Mouse (Mus musculus) intestine, embryonic 16.5 days (tissue): Measurements from ENCODE around the gene Ell. TPM values are rescaled to one million over a fixed set of nuclear protein-coding genes. Genes with fewer than 3 reads are reported as not detected.
A peak's percentile ranks its signal among the peaks of the same experiment; 100 is the strongest.

Experiments
- ATAC-seq: fragments of 200-750 bp; cut with Nextera tagmentation; 2 replicates; pipeline ENCODE4 v1.8.0; 2017; ENCODE audit warnings: moderate TSS enrichment, moderate library complexity
- H3K27ac ChIP-seq: fragments of 300-500 bp; sonication (generic); 2 replicates; pipeline ENCODE4 v1.5.1; 2014; ENCODE audit warnings: mild to moderate bottlenecking, low read length
- H3K27me3 ChIP-seq: fragments of 300-500 bp; sonication (generic); replicated peaks from 2 replicates; pipeline ENCODE4 v1.6.1; 2014; ENCODE audit warnings: low read length, control low read depth, mixed read lengths; ENCODE audit not compliant: control insufficient read depth, insufficient read depth
- H3K36me3 ChIP-seq: fragments of 300-500 bp; sonication (generic); 2 replicates; pipeline ENCODE4 v1.6.1; 2014; ENCODE audit warnings: low read length, control low read depth; ENCODE audit not compliant: control insufficient read depth, insufficient read depth
- H3K4me1 ChIP-seq: fragments of 300-500 bp; sonication (generic); 2 replicates; pipeline ENCODE4 v1.6.1; 2014; ENCODE audit warnings: low read length, control low read depth, mixed read lengths; ENCODE audit not compliant: control insufficient read depth, insufficient read depth
- H3K4me2 ChIP-seq: fragments of 300-500 bp; sonication (generic); 2 replicates; pipeline ENCODE4 v1.6.1; 2014; ENCODE audit warnings: low read depth, low read length, control low read depth
- H3K4me3 ChIP-seq: fragments of 300-500 bp; sonication (generic); 2 replicates; pipeline ENCODE4 v1.5.1; 2014; ENCODE audit warnings: mild to moderate bottlenecking, low read length
- H3K9ac ChIP-seq: fragments of 300-500 bp; sonication (generic); 2 replicates; pipeline ENCODE4 v1.6.1; 2014; ENCODE audit warnings: low read depth, low read length
- H3K9me3 ChIP-seq: fragments of 300-500 bp; sonication (generic); 2 replicates; pipeline ENCODE4 v1.6.1; 2016; ENCODE audit warnings: low read length, control low read depth; ENCODE audit not compliant: control insufficient read depth
- WGBS: fragments of 180-500 bp; shearing (Covaris S2); extraction: QIAGEN DNeasy Blood & Tissue Kit; methylation state at CpG from one replicate; pipeline ENCODE4 v1.1.7; 2014; 5-methylcytosine and 5-hydroxymethylcytosine counted together
- polyA plus RNA-seq: library from polyadenylated mRNA; unstranded; fragments of >200 nt; fragmentation: Nextera tagmentation; extraction: Ambion mirVana; gene quantifications from 2 replicates; pipeline ENCODE4 v1.2.1, GENCODE M21; 2015

Gene Ell
- polyA plus RNA-seq, 1 experiment from 2014 or later: 16.6 TPM

- no peaks in the 10 kb centered on the region for H3K27me3 ChIP-seq
- no peak overlapping the region for H3K4me3 ChIP-seq
- H3K9ac ChIP-seq: no peak overlapping the region
- peak; percentile 23; the same call in 1 of the 2 replicates for ATAC-seq
- H3K27ac ChIP-seq: 0 out of 2 replicates have a peak overlapping the region, but pooled peaks have one; percentile 10
- H3K36me3 ChIP-seq: no peaks in the 10 kb centered on the region
- no peaks in the 10 kb centered on the region for H3K9me3 ChIP-seq
- 73% methylated on average over 4 of the region's 4 CpGs for WGBS
- peaks cover 26% of the 10 kb centered on the region for H3K4me1 ChIP-seq
- H3K4me2 ChIP-seq: no peak overlapping the region
Observed at GRCm38 (mm10) chr8:70555079-70555747, 16.0 kb downstream of the Ell start.

GRCm38 (mm10) chr8:70558334-70558733 is 19.1 kb downstream of the Ell start:
- WGBS: 65% methylated on average over 4 of the region's 4 CpGs
- Histone ChIP-seq H3K36me3 (no peaks in the 10 kb centered on the region), H3K27me3 (no peaks in the 10 kb centered on the region), H3K27ac (no peak overlapping the region), H3K4me1 (peaks cover 36% of the 10 kb centered on the region), H3K4me3 (no peak overlapping the region), H3K9me3 (no peaks in the 10 kb centered on the region), H3K9ac (no peak overlapping the region), H3K4me2 (no peak overlapping the region)
- no peak for ATAC-seq

GRCm38 (mm10) chr8:70558983-70559382 is 19.7 kb downstream of the Ell start:
- H3K4me3 ChIP-seq: no peak overlapping the region
- peaks cover 29% of the 10 kb centered on the region for H3K4me1 ChIP-seq
- 76% methylated on average over 3 of the region's 3 CpGs for WGBS
- ATAC-seq: no peak
- H3K9me3 ChIP-seq: no peaks in the 10 kb centered on the region
- H3K27me3 ChIP-seq: no peaks in the 10 kb centered on the region
- no peak overlapping the region for H3K9ac ChIP-seq
- H3K27ac ChIP-seq: no peak overlapping the region
- no peak overlapping the region for H3K4me2 ChIP-seq
- H3K36me3 ChIP-seq: no peaks in the 10 kb centered on the region

- Histone ChIP-seq H3K9ac (no peak overlapping the region), H3K9me3 (no peaks in the 10 kb centered on the region), H3K4me1 (peaks cover 26% of the 10 kb centered on the region), H3K4me3 (no peak overlapping the region), H3K27me3 (no peaks in the 10 kb centered on the region), H3K36me3 (no peaks in the 10 kb centered on the region), H3K27ac (no peak overlapping the region), H3K4me2 (no peak overlapping the region)
- ATAC-seq: peak; percentile 17; the same call in 1 of the 2 replicates
- WGBS: 85% methylated on average over 2 of the region's 2 CpGs
Observed at GRCm38 (mm10) chr8:70560096-70560495, 20.8 kb downstream of the Ell start.

- H3K4me3 ChIP-seq: no peak overlapping the region
- peaks cover 28% of the 10 kb centered on the region for H3K4me1 ChIP-seq
- no peak overlapping the region for H3K9ac ChIP-seq
- no peak overlapping the region for H3K27ac ChIP-seq
- WGBS: 76% methylated on average over 3 of the region's 3 CpGs
- no peaks in the 10 kb centered on the region for H3K27me3 ChIP-seq
- H3K36me3 ChIP-seq: no peaks in the 10 kb centered on the region
- no peak overlapping the region for H3K4me2 ChIP-seq
- no peak for ATAC-seq
- no peaks in the 10 kb centered on the region for H3K9me3 ChIP-seq
Observed at GRCm38 (mm10) chr8:70560564-70560963, 21.3 kb downstream of the Ell start.

- no peak for ATAC-seq
- H3K27me3 ChIP-seq: no peaks in the 10 kb centered on the region
- no peaks in the 10 kb centered on the region for H3K9me3 ChIP-seq
- no peak overlapping the region for H3K4me2 ChIP-seq
- 61% methylated on average over 4 of the region's 4 CpGs for WGBS
- H3K27ac ChIP-seq: no peak overlapping the region; the same call in 1 of the 2 replicates
- 0 out of 2 replicates have a peak overlapping the region, but pooled peaks have one; percentile 10 for H3K9ac ChIP-seq
- no peak overlapping the region for H3K4me3 ChIP-seq
- H3K36me3 ChIP-seq: no peaks in the 10 kb centered on the region
- peaks cover 29% of the 10 kb centered on the region for H3K4me1 ChIP-seq
Observed at GRCm38 (mm10) chr8:70561357-70561756, 22.1 kb downstream of the Ell start.

GRCm38 (mm10) chr8:70561809-70562535 is 22.7 kb downstream of the Ell start:
- Histone ChIP-seq H3K4me2 (no peak overlapping the region), H3K36me3 (no peaks in the 10 kb centered on the region), H3K4me3 (no peak overlapping the region), H3K27me3 (no peaks in the 10 kb centered on the region), H3K9ac (0 out of 2 replicates have a peak overlapping the region, but pooled peaks have one; percentile 10), H3K27ac (no peak overlapping the region), H3K9me3 (no peaks in the 10 kb centered on the region), H3K4me1 (peaks cover 29% of the 10 kb centered on the region)
- WGBS: 67% methylated on average over 7 of the region's 7 CpGs
- no peak for ATAC-seq

- H3K27ac ChIP-seq: no peak overlapping the region
- 79% methylated on average over 3 of the region's 3 CpGs for WGBS
- no peak overlapping the region for H3K4me3 ChIP-seq
- no peak overlapping the region for H3K9ac ChIP-seq
- peaks cover 29% of the 10 kb centered on the region for H3K4me1 ChIP-seq
- no peaks in the 10 kb centered on the region for H3K9me3 ChIP-seq
- no peaks in the 10 kb centered on the region for H3K36me3 ChIP-seq
- no peak for ATAC-seq
- no peak overlapping the region for H3K4me2 ChIP-seq
- no peaks in the 10 kb centered on the region for H3K27me3 ChIP-seq
Observed at GRCm38 (mm10) chr8:70562802-70563201, 23.5 kb downstream of the Ell start.

GRCm38 (mm10) chr8:70563763-70564387 is 24.6 kb downstream of the Ell start:
- WGBS: 94% methylated on average over 6 of the region's 6 CpGs
- no peak overlapping the region for H3K4me3 ChIP-seq
- ATAC-seq: no peak
- H3K9ac ChIP-seq: no peak overlapping the region
- H3K4me2 ChIP-seq: no peak overlapping the region
- H3K36me3 ChIP-seq: no peaks in the 10 kb centered on the region
- H3K27me3 ChIP-seq: no peaks in the 10 kb centered on the region
- H3K27ac ChIP-seq: no peak overlapping the region
- peaks cover 29% of the 10 kb centered on the region for H3K4me1 ChIP-seq
- no peaks in the 10 kb centered on the region for H3K9me3 ChIP-seq
